Mouse (Mus musculus) Patski (cell line): ENCODE measurements around the gene Uox. TPM values are rescaled to one million over a fixed set of nuclear protein-coding genes. Genes with fewer than 3 reads are reported as not detected.
A peak's percentile ranks its signal among the peaks of the same experiment; 100 is the strongest.

Source experiments
- ATAC-seq: fragments of 100-300 bp; one replicate; pipeline ENCODE4 v1.8.0; 2021
- CTCF ChIA-PET: fragments of 350-600 bp; sonication (Branson Sonifier 250); formaldehyde crosslinking; loops from one replicate; lab custom pipeline; 2022; ENCODE audit warnings: inconsistent platforms; lab: Charles Lee
- POLR2A ChIA-PET: fragments of 350-600 bp; sonication (Branson Sonifier 250); formaldehyde crosslinking; loops from one replicate; lab custom pipeline; 2022; ENCODE audit warnings: antibody characterized with exemption, inconsistent platforms; lab: Charles Lee
- DNase-seq: peaks from one replicate; pipeline ENCODE4 v3.0.0-alpha.2; 2011; ENCODE audit warnings: low read depth, low spot score
- H3K27me3 ChIP-seq: fragments of 371-371 bp; one replicate; pipeline ENCODE4 v1.5.1; 2021
- CTCF ChIP-seq: fragments of 100-300 bp; IDR thresholded peaks from one replicate; pipeline ENCODE4 v1.5.1; 2021
- in situ Hi-C: fragments of 300-500 bp; cut with MboI; formaldehyde crosslinking; loops from 3 replicates; pipeline ENCODE4 v1.11.1; 2018; ENCODE audit warnings: low pct_unique_long_range_greater_than_20kb, mixed read lengths
- polyA plus RNA-seq: library from polyadenylated mRNA; unstranded; gene quantifications from one replicate; pipeline ENCODE4 v1.2.3, GENCODE M21; 2021

The Uox gene
- polyA plus RNA-seq, 1 experiment from 2014 or later, result 2.9 TPM

- ChIA-PET CTCF (no interaction called here), POLR2A (no interaction called here)
- DNase-seq, result no peak
- in situ Hi-C loops, result no loop called here
- H3K27me3 ChIP-seq, result no peaks in the 10 kb centered on the region
- no peak for ATAC-seq
- TF ChIP-seq CTCF, result no peak
Observed at GRCm38 (mm10) chr3:146596864-146597263, 26.6 kb downstream of the Uox start.

GRCm38 (mm10) chr3:146598411-146598810 is 28.2 kb downstream of the Uox start:
- CTCF ChIA-PET, result interaction anchor here (0.9 to 1.7 kb wide), 5 partner anchors 9 to 13 kb away, joined by 3 to 4 read pairs (median 3); no protein-coding TSS in a partner anchor
- no peak for TF ChIP-seq CTCF

GRCm38 (mm10) chr3:146599198-146599900 is 29.1 kb downstream of the Uox start:
- DNase-seq (no peak), ATAC-seq (no peak)
- POLR2A ChIA-PET, result no interaction called here
- no peaks in the 10 kb centered on the region for H3K27me3 ChIP-seq
- in situ Hi-C loops, result no loop called here
- CTCF ChIA-PET, result interaction anchor here (0.7 to 1.7 kb wide), 7 partner anchors 8 to 113 kb away, joined by 3 to 4 read pairs (median 3); no protein-coding TSS in a partner anchor
- no peak for TF ChIP-seq CTCF

More at GRCm38 (mm10) chr3:146598411-146598810, 28.2 kb downstream of the Uox start:
- in situ Hi-C loops, result no loop called here
- H3K27me3 ChIP-seq, result no peaks in the 10 kb centered on the region
- POLR2A ChIA-PET, result no interaction called here
- DNase-seq, result no peak
- ATAC-seq, result no peak

GRCm38 (mm10) chr3:146601205-146601604 is 31.0 kb downstream of the Uox start:
- H3K27me3 ChIP-seq, result no peaks in the 10 kb centered on the region
- DNase-seq (no peak), ATAC-seq (no peak)
- in situ Hi-C loops, result no loop called here
- CTCF ChIA-PET, result interaction anchor here (1.3 kb wide), 1 partner anchor 29 kb away, joined by 3 read pairs; no protein-coding TSS in a partner anchor
- POLR2A ChIA-PET, result no interaction called here
- TF ChIP-seq CTCF, result no peak

GRCm38 (mm10) chr3:146602531-146602930 is 32.3 kb downstream of the Uox start:
- ChIA-PET POLR2A (no interaction called here), CTCF (no interaction called here)
- in situ Hi-C loops, result no loop called here
- no peak for TF ChIP-seq CTCF
- ATAC-seq (no peak), DNase-seq (no peak)
- no peaks in the 10 kb centered on the region for H3K27me3 ChIP-seq

GRCm38 (mm10) chr3:146604647-146605046 is 34.4 kb downstream of the Uox start:
- ATAC-seq (no peak), DNase-seq (no peak)
- TF ChIP-seq CTCF, result no peak
- in situ Hi-C loops, result no loop called here
- ChIA-PET POLR2A (interaction anchor here (0.8 kb wide), 1 partner anchor 10 kb away, joined by 3 read pairs; the partner anchor contains the start of gene Dnase2b), CTCF (interaction anchor here (1.3 to 1.6 kb wide), 2 partner anchors 19 to 21 kb away, joined by 3 to 4 read pairs; no protein-coding TSS in a partner anchor)
- H3K27me3 ChIP-seq, result no peaks in the 10 kb centered on the region

- TF ChIP-seq CTCF, result no peak
- peak; percentile 92 for DNase-seq
- ATAC-seq, result peak; percentile 94
- ChIA-PET CTCF (interaction anchor here (0.5 to 2.2 kb wide), 6 partner anchors 8 to 42 kb away, joined by 3 to 4 read pairs (median 3); no protein-coding TSS in a partner anchor), POLR2A (interaction anchor here (0.7 to 1.5 kb wide), 2 partner anchors 14 to 39 kb away, joined by 4 read pairs; no protein-coding TSS in a partner anchor)
- H3K27me3 ChIP-seq, result no peaks in the 10 kb centered on the region
- in situ Hi-C loops, result no loop called here
Observed at GRCm38 (mm10) chr3:146607368-146607767, 37.1 kb downstream of the Uox start.

GRCm38 (mm10) chr3:146610322-146610721 is 40.1 kb downstream of the Uox start:
- DNase-seq (no peak), ATAC-seq (no peak)
- ChIA-PET CTCF (interaction anchor here (1.2 kb wide), 1 partner anchor 18 kb away, joined by 4 read pairs; no protein-coding TSS in a partner anchor), POLR2A (interaction anchor here (0.8 kb wide), 1 partner anchor 20 kb away, joined by 4 read pairs; no protein-coding TSS in a partner anchor)
- no peak for TF ChIP-seq CTCF
- in situ Hi-C loops, result no loop called here
- H3K27me3 ChIP-seq, result no peaks in the 10 kb centered on the region

GRCm38 (mm10) chr3:146611261-146611660 is 41.0 kb downstream of the Uox start:
- no peaks in the 10 kb centered on the region for H3K27me3 ChIP-seq
- ChIA-PET POLR2A (no interaction called here), CTCF (interaction anchor here (1.2 to 2.5 kb wide), 2 partner anchors 12 to 13 kb away, joined by 3 to 5 read pairs; no protein-coding TSS in a partner anchor)
- in situ Hi-C loops, result no loop called here
- ATAC-seq (no peak), DNase-seq (no peak)
- TF ChIP-seq CTCF, result no peak

GRCm38 (mm10) chr3:146611821-146612220 is 41.6 kb downstream of the Uox start:
- no peaks in the 10 kb centered on the region for H3K27me3 ChIP-seq
- CTCF ChIA-PET, result interaction anchor here (1.2 to 2.5 kb wide), 3 partner anchors 10 to 13 kb away, joined by 3 to 5 read pairs (median 3); no protein-coding TSS in a partner anchor
- in situ Hi-C loops, result no loop called here
- TF ChIP-seq CTCF, result no peak
- ATAC-seq (no peak), DNase-seq (no peak)
- POLR2A ChIA-PET, result no interaction called here

GRCm38 (mm10) chr3:146615496-146615895 is 45.3 kb downstream of the Uox start, which contains the start of gene Dnase2b:
Gene Dnase2b (minus strand): TSS chr3:146615596.
- POLR2A ChIA-PET, result interaction anchor here (1.0 kb wide), 1 partner anchor 11 kb away, joined by 3 read pairs; no protein-coding TSS in a partner anchor
- no peak for ATAC-seq
- CTCF ChIA-PET, result no interaction called here
- no peak for DNase-seq
- in situ Hi-C loops, result no loop called here
- H3K27me3 ChIP-seq, result no peaks in the 10 kb centered on the region
- TF ChIP-seq CTCF, result no peak
